Mouse (Mus musculus) hindbrain, embryonic 15.5 days (tissue): ENCODE results near the gene Nfib. TPM values are rescaled to one million over a fixed set of nuclear protein-coding genes. Genes with fewer than 3 reads are reported as not detected.

ENCODE experiments used
- ATAC-seq: fragments of 200-750 bp; cut with Nextera tagmentation; 2 replicates; pipeline ENCODE4 v1.8.0; 2017; ENCODE audit warnings: low read depth, moderate number of reproducible peaks, moderate TSS enrichment; ENCODE audit not compliant: low FRiP score
- H3K27ac ChIP-seq: fragments of 300-500 bp; sonication (generic); replicated peaks from 2 replicates; pipeline ENCODE4 v1.5.1; 2015; ENCODE audit warnings: mild to moderate bottlenecking, inconsistent platforms
- H3K27me3 ChIP-seq: fragments of 300-500 bp; sonication (generic); 2 replicates; pipeline ENCODE4 v1.6.1; 2015; ENCODE audit warnings: control low read depth, inconsistent platforms
- H3K36me3 ChIP-seq: fragments of 300-500 bp; sonication (generic); 2 replicates; pipeline ENCODE4 v1.6.1; 2015; ENCODE audit warnings: control low read depth, inconsistent platforms
- H3K4me1 ChIP-seq: fragments of 300-500 bp; sonication (generic); replicated peaks from 2 replicates; pipeline ENCODE4 v1.6.1; 2015; ENCODE audit warnings: control low read depth, inconsistent platforms
- H3K4me2 ChIP-seq: fragments of 300-500 bp; sonication (generic); 2 replicates; pipeline ENCODE4 v1.6.1; 2015; ENCODE audit warnings: moderate library complexity, mild to moderate bottlenecking, inconsistent platforms
- H3K4me3 ChIP-seq: fragments of 300-500 bp; sonication (generic); 2 replicates; pipeline ENCODE4 v1.5.1; 2015; ENCODE audit warnings: mild to moderate bottlenecking, inconsistent platforms
- H3K9ac ChIP-seq: fragments of 300-500 bp; sonication (generic); 2 replicates; pipeline ENCODE4 v1.6.1; 2015; ENCODE audit warnings: inconsistent platforms
- H3K9me3 ChIP-seq: fragments of 300-500 bp; sonication (generic); 2 replicates; pipeline ENCODE4 v1.6.1; 2016; ENCODE audit warnings: control low read depth, inconsistent platforms
- WGBS: fragments of 180-500 bp; shearing (Covaris S2); methylation state at CpG from one replicate; pipeline ENCODE4 v1.1.7; 2015; 5-methylcytosine and 5-hydroxymethylcytosine counted together
- polyA plus RNA-seq: library from polyadenylated mRNA; unstranded; fragments of >200 nt; fragmentation: Nextera tagmentation; extraction: Ambion mirVana; gene quantifications from 2 replicates; pipeline ENCODE4 v1.2.1, GENCODE M21; 2015

The Nfib gene
- polyA plus RNA-seq, 1 experiment from 2014 or later = 72.5 TPM

DNA sequence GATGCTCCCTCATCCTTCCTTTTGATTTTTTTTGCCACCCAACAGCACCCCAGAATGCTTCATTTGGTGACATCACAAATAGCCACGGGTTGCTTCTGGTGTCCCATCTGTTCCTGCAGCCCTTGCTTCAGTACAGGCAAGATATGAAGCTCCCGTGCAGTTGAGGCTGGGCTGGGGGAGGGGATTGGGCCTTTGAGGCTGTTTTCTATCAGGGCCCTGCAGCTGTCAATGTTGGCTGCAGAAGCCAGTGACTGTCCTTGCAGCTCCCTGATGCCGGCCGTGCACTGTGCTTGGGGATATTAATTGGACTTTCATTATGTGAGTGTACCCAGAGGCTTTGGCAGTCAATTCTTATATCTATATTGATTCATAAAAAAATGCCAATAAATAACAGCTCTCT is 121.0 kb downstream of the Nfib start:
- peak; percentile 59; the same call in 1 of the 2 replicates for ATAC-seq
- Histone ChIP-seq H3K4me1 (peaks cover 11% of the 10 kb centered on the region; the same call in 1 of the 2 replicates), H3K9ac (no peak overlapping the region), H3K27ac (no peak overlapping the region), H3K9me3 (no peaks in the 10 kb centered on the region), H3K36me3 (no peaks in the 10 kb centered on the region), H3K4me2 (no peak overlapping the region; the same call in 1 of the 2 replicates), H3K4me3 (no peak overlapping the region), H3K27me3 (no peaks in the 10 kb centered on the region)
- 18% methylated on average over 4 of the region's 4 CpGs for WGBS

- WGBS = 55% methylated on average over 7 of the region's 7 CpGs
- ATAC-seq = no peak
Measured at GRCm38 (mm10) chr4:82573291-82573605, 132.3 kb downstream of the Nfib start.

GRCm38 (mm10) chr4:82572410-82573290 is 132.9 kb downstream of the Nfib start:
- ATAC-seq = no peak; the same call in 1 of the 2 replicates
- Histone ChIP-seq H3K27ac (no peak overlapping the region; the same call in 1 of the 2 replicates), H3K9me3 (no peaks in the 10 kb centered on the region), H3K27me3 (no peaks in the 10 kb centered on the region), H3K4me3 (no peak overlapping the region), H3K36me3 (no peaks in the 10 kb centered on the region), H3K4me2 (peak overlapping the region; percentile 2; the same call in 1 of the 2 replicates), H3K4me1 (no peaks in the 10 kb centered on the region; the same call in 1 of the 2 replicates), H3K9ac (no peak overlapping the region)
- 48% methylated on average over 13 of the region's 13 CpGs for WGBS

More at GRCm38 (mm10) chr4:82573291-82573605, 132.3 kb downstream of the Nfib start:
- Histone ChIP-seq H3K27me3 (no peaks in the 10 kb centered on the region), H3K9ac (no peak overlapping the region), H3K9me3 (no peaks in the 10 kb centered on the region), H3K4me3 (no peak overlapping the region), H3K4me2 (peak overlapping the region; percentile 2; the same call in 1 of the 2 replicates), H3K4me1 (no peaks in the 10 kb centered on the region; the same call in 1 of the 2 replicates), H3K36me3 (no peaks in the 10 kb centered on the region), H3K27ac (no peak overlapping the region)

GRCm38 (mm10) chr4:82558816-82559215 is 146.7 kb downstream of the Nfib start:
- Histone ChIP-seq H3K36me3 (no peaks in the 10 kb centered on the region), H3K4me1 (no peaks in the 10 kb centered on the region), H3K27me3 (no peaks in the 10 kb centered on the region), H3K9ac (no peak overlapping the region), H3K4me2 (no peak overlapping the region), H3K9me3 (no peaks in the 10 kb centered on the region), H3K27ac (no peak overlapping the region), H3K4me3 (no peak overlapping the region)
- 92% methylated on average over 2 of the region's 2 CpGs for WGBS
- no peak for ATAC-seq

DNA sequence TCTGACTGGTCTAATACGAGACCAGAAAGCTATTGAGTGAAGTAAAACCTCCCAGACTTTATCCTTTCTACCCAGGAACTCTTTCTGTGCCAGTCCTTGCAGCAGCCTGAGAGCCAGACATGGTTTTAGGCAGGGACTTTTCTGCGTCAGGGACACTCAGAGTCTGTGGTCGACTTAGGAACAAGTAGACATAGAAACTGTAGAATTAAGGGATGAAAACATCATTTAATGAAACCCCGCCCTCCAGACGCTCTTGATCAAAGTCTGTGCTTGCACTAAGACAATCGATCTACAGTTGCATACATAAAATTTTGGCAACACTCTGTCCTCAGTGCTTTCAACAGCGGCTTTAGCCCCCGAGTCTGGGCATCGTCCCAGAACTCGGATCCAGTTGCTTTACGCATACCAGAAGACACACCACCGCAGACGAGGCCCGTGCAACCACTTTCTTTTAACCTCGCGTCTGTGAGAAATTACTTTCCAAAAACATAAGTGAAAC is 149.8 kb downstream of the Nfib start:
- H3K4me3 ChIP-seq = no peak overlapping the region
- no peaks in the 10 kb centered on the region for H3K27me3 ChIP-seq
- H3K9ac ChIP-seq = no peak overlapping the region
- H3K27ac ChIP-seq = 0 out of 2 replicates have a peak overlapping the region, but pooled peaks have one; percentile 13
- WGBS = 65% methylated on average over 16 of the region's 16 CpGs
- H3K4me2 ChIP-seq = no peak overlapping the region
- no peaks in the 10 kb centered on the region for H3K4me1 ChIP-seq
- no peaks in the 10 kb centered on the region for H3K36me3 ChIP-seq
- no peaks in the 10 kb centered on the region for H3K9me3 ChIP-seq
- 0 out of 2 replicates have a peak, but pooled peaks have one; percentile 27 for ATAC-seq

DNA sequence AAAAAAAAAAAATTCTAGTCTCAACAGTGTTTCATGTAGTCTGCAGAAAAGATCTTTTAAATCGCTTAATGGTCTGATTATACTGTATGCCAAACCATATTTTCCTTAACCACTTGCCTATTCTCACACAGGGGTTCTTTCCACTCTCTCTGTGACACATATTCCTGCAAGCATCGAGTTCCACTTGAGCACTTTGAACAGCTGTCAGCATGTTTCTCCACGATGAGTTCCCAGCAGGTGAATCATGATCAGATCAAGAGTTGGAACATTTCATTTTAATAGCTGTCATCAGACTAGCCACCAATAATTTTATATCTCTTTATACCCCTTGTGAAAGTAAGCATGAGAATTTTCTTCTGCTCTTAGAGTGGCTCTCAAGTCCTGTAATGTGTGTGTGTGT is 151.9 kb downstream of the Nfib start:
- no peaks in the 10 kb centered on the region for H3K36me3 ChIP-seq
- H3K27me3 ChIP-seq = no peaks in the 10 kb centered on the region
- H3K4me2 ChIP-seq = no peak overlapping the region
- no peak overlapping the region for H3K27ac ChIP-seq
- no peaks in the 10 kb centered on the region for H3K4me1 ChIP-seq
- H3K9me3 ChIP-seq = no peaks in the 10 kb centered on the region
- H3K9ac ChIP-seq = no peak overlapping the region
- ATAC-seq = no peak
- H3K4me3 ChIP-seq = no peak overlapping the region
- 67% methylated on average over 3 of the region's 3 CpGs for WGBS

DNA sequence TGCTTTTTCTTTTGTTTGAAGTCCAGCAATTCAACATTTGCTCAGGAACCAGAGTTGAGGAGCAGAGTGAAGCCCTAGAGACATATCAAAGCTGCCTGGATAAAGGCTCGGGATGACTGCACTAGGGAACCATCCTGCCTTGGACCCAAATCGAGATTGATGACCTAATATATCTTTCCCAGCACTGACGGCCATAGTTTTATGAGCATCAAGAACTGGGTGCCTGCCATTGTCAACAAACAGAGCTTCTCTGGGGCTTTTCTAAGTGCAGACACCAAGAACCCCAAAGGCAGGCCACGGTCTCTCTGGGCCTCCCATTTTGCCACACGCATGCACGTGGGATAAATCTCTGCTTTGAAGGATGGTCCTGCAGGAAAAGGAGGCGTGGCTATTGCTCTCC is 153.3 kb downstream of the Nfib start:
- H3K4me2 ChIP-seq = no peak overlapping the region
- no peaks in the 10 kb centered on the region for H3K27me3 ChIP-seq
- 68% methylated on average over 7 of the region's 7 CpGs for WGBS
- H3K4me3 ChIP-seq = no peak overlapping the region
- H3K9me3 ChIP-seq = no peaks in the 10 kb centered on the region
- H3K4me1 ChIP-seq = no peaks in the 10 kb centered on the region
- ATAC-seq = no peak
- H3K36me3 ChIP-seq = no peaks in the 10 kb centered on the region
- no peak overlapping the region for H3K27ac ChIP-seq
- no peak overlapping the region for H3K9ac ChIP-seq

GRCm38 (mm10) chr4:82549762-82550380 is 155.7 kb downstream of the Nfib start:
- ATAC-seq = no peak
- no peak overlapping the region for H3K4me2 ChIP-seq
- no peak overlapping the region for H3K4me3 ChIP-seq
- no peaks in the 10 kb centered on the region for H3K4me1 ChIP-seq
- no peak overlapping the region for H3K27ac ChIP-seq
- H3K36me3 ChIP-seq = no peaks in the 10 kb centered on the region
- 78% methylated on average over 10 of the region's 10 CpGs for WGBS
- no peaks in the 10 kb centered on the region for H3K27me3 ChIP-seq
- H3K9ac ChIP-seq = no peak overlapping the region
- H3K9me3 ChIP-seq = no peaks in the 10 kb centered on the region

DNA sequence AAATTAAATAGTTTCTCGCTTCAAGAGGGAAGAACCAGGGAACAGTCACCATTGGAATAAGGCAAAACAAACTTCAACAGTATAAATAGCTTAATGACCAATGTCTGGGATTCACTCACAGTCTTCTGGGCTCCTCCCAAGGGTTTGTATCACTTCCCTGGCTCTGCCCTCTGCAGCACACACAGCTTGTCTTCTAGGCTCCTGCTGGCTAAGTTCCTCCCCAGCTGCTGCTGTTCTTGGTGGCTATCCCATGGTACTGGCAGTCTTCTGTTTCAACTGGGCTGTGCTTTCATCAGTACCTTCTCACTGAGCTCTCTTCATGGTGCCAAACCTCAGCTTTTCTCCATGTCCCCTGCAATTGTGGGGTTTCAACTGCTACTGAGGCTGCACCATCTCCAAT is 157.3 kb downstream of the Nfib start:
- H3K27me3 ChIP-seq = no peaks in the 10 kb centered on the region
- H3K4me3 ChIP-seq = no peak overlapping the region
- 88% methylated on average over 1 of the region's 1 CpGs for WGBS

DNA sequence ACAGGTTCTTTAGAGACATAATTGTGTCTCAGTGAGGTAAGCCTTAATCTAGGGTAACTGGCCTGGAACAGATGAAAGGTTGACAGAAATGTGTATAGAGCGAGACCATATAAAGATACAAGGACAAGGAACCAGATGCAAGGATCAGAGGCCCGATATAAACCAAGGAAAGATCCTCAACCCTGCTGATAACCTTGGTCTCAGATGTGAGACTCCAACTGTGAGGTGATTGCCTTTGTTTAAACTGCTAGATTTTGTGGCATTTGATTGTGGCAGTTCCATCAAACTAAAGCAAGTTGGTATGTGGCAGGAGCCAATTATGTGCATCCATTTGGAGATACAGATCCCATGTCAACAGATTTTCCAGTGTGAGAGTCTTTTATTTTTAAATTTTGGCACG is 161.6 kb downstream of the Nfib start:
- Histone ChIP-seq H3K4me2 (no peak overlapping the region), H3K4me1 (peaks cover 11% of the 10 kb centered on the region), H3K9ac (no peak overlapping the region), H3K36me3 (no peaks in the 10 kb centered on the region), H3K9me3 (no peaks in the 10 kb centered on the region), H3K27me3 (0 out of 2 replicates have a peak, but pooled peaks cover 3% of the 10 kb centered on the region), H3K27ac (no peak overlapping the region), H3K4me3 (no peak overlapping the region)
- 73% methylated on average over 3 of the region's 3 CpGs for WGBS
- no peak for ATAC-seq

More for the DNA sequence above, 157.3 kb downstream of the Nfib start:
- no peak overlapping the region for H3K9ac ChIP-seq
- H3K27ac ChIP-seq = no peak overlapping the region
- H3K4me2 ChIP-seq = no peak overlapping the region
- no peak for ATAC-seq
- no peaks in the 10 kb centered on the region for H3K9me3 ChIP-seq
- H3K4me1 ChIP-seq = no peaks in the 10 kb centered on the region; the same call in 1 of the 2 replicates
- H3K36me3 ChIP-seq = no peaks in the 10 kb centered on the region

- Histone ChIP-seq H3K4me2 (no peak overlapping the region), H3K27me3 (0 out of 2 replicates have a peak, but pooled peaks cover 3% of the 10 kb centered on the region), H3K4me3 (no peak overlapping the region), H3K9me3 (no peaks in the 10 kb centered on the region), H3K36me3 (no peaks in the 10 kb centered on the region), H3K4me1 (peaks cover 14% of the 10 kb centered on the region), H3K9ac (no peak overlapping the region), H3K27ac (no peak overlapping the region)
- ATAC-seq = no peak
- WGBS = 46% methylated on average over 4 of the region's 4 CpGs
Measured at GRCm38 (mm10) chr4:82543398-82543740, 162.2 kb downstream of the Nfib start.
